Mouse (Mus musculus) thymus, adult 2 months (tissue): Measurements from ENCODE around the gene Ankrd34a. TPM values are rescaled to one million over a fixed set of nuclear protein-coding genes. Genes with fewer than 3 reads are reported as not detected.

Source experiments
- DNase-seq: peaks from one replicate; pipeline ENCODE4 v3.0.0; 2021
- H3K27ac ChIP-seq: fragments of 200-500 bp; 2 replicates; pipeline ENCODE4 v1.5.1; 2012; ENCODE audit warnings: low read length, control low read depth; ENCODE audit not compliant: control insufficient read depth, insufficient read depth
- H3K27me3 ChIP-seq: fragments of 200-500 bp; 2 replicates; pipeline ENCODE4 v1.6.1; 2012; ENCODE audit warnings: mild to moderate bottlenecking, low read length, moderate library complexity, mixed read lengths; ENCODE audit not compliant: control insufficient read depth, insufficient read depth
- H3K36me3 ChIP-seq: fragments of 200-500 bp; 2 replicates; pipeline ENCODE4 v1.6.1; 2012; ENCODE audit warnings: mild to moderate bottlenecking, low read length, moderate library complexity; ENCODE audit not compliant: control insufficient read depth, insufficient read depth
- H3K4me1 ChIP-seq: fragments of 200-500 bp; replicated peaks from 2 replicates; pipeline ENCODE4 v1.6.1; 2012; ENCODE audit warnings: low read length; ENCODE audit not compliant: control insufficient read depth, insufficient read depth
- H3K4me3 ChIP-seq: fragments of 200-500 bp; 2 replicates; pipeline ENCODE4 v1.5.1; 2012; ENCODE audit warnings: mild to moderate bottlenecking, low read length, control low read depth, moderate library complexity; ENCODE audit not compliant: control insufficient read depth, insufficient read depth
- CTCF ChIP-seq: fragments of 200-500 bp; IDR thresholded peaks from 2 replicates; pipeline ENCODE4 v1.5.1; 2012; ENCODE audit warnings: mild to moderate bottlenecking, control low read depth, low read length, moderate library complexity, borderline replicate concordance; ENCODE audit not compliant: control insufficient read depth, poor library complexity, insufficient read depth; ENCODE audit errors: extremely low read depth
- POLR2A ChIP-seq: fragments of 200-500 bp; IDR thresholded peaks from 2 replicates; pipeline ENCODE4 v1.6.1; 2012; ENCODE audit warnings: mild to moderate bottlenecking, low read length, control low read depth, moderate library complexity; ENCODE audit not compliant: control insufficient read depth, poor library complexity, insufficient read depth; ENCODE audit errors: extremely low read depth
- WGBS: fragments of 180-500 bp; shearing (Covaris S2); methylation state at CpG from one replicate; pipeline ENCODE4 v1.1.7; 2018; 5-methylcytosine and 5-hydroxymethylcytosine counted together
- polyA plus RNA-seq: library from polyadenylated mRNA; depleted of rRNA; stranded (reverse); fragments of >200 nt; gene quantifications from 2 replicates; pipeline ENCODE4 v1.2.3, GENCODE M21; 2012

The Ankrd34a gene
- polyA plus RNA-seq, 1 experiment, result 0.49 TPM

DNA sequence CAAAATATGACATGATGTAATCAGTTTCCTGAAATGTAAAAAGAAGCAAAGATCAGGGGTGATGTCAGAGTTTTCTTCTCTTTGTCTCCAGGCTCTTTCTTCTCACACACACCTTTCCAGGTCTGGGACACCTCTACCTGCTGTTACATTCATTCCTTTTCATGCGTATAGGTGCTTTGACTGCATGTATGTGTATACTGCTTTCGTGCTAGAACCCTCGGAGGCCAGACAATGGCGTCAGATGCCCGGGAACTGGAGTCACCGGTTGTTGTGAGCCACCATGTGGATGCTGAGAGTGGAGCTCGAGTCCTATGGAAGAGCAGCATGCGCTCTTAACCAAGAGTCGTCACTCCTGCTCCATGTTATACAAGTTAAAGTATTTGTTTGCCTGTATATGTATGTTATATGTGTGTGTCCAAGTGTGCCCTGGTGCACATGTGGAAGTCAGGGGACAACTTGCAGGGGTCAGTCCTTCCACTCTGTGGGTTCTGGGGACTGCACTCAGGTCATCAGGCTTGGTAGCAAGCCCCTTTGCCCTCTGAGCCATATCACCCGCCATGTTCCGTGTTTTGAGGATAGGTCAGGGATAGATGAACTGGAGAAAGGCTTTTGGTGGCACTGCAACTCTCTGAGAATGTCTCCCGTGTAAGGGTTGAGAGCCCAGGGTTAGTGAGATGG lies 17.7 kb upstream of the Ankrd34a start:
- DNase-seq, result no peak
- 96% methylated on average over 12 of the region's 12 CpGs for WGBS
- peaks cover 37% of the 10 kb centered on the region for H3K4me1 ChIP-seq

DNA sequence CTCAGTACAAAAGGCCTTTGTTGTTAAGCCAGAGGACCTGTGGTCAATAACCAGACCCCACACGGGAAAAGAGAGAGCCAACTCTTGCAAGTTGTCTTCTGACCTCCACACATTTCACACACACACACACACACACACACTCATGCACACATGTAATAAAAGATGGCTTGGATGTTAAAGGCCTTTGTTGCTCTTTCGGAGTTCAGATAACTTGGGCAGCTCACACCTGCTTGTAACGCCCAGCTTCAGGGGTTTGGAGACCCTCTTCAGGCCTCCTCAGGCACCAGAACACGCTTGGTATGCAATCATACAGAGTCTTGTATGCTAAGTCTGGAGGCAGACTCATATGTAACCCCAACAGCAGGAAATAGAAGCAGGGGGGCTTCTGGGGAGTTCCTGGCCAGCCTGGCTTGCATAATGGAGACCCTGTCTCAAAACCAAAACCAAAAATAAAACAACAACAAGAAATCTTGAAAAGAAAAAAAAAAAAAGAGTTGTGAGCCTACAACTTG lies 17.1 kb upstream of the Ankrd34a start:
- H3K27me3 ChIP-seq, result no peaks in the 10 kb centered on the region
- H3K4me1 ChIP-seq, result peaks cover 37% of the 10 kb centered on the region
- TF ChIP-seq CTCF (no peak), POLR2A (no peak)
- no peak for DNase-seq
- no peak overlapping the region for H3K4me3 ChIP-seq
- 77% methylated on average over 4 of the region's 4 CpGs for WGBS
- H3K27ac ChIP-seq, result peak overlapping the region; percentile 17
- H3K36me3 ChIP-seq, result no peaks in the 10 kb centered on the region

More for the DNA sequence above, 17.7 kb upstream of the Ankrd34a start:
- no peak for TF ChIP-seq POLR2A
- TF ChIP-seq CTCF, result no peak
- H3K36me3 ChIP-seq, result no peaks in the 10 kb centered on the region
- no peak overlapping the region for H3K4me3 ChIP-seq
- H3K27me3 ChIP-seq, result no peaks in the 10 kb centered on the region
- no peak overlapping the region for H3K27ac ChIP-seq

DNA sequence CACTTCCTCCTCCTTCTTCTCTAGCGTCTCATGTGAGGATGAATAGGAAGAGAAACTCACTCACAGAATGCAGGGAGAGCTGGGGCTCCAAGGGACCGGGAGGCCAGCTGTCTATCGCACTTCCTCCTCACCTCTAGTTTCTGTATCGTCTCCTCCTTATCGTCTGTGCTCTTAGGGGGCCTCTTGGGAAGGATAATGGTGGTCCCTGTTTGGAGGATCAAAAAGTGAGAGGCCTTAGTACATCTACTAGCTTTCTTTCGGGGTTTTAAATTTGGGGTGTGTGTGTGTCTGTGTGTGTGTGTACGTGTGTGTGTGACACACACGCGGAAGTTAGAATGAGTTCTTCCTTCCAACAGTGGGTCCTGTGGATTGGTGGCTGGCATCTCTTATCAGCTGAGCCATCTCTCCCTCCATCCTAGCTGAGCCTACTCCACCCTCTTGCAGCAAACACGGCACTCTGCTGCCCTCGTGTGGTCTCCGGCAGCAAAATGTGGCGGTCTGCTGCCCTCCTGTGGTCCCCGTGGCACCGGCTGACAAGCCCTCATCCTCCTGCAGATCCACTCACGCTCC lies 16.5 kb upstream of the Ankrd34a start:
- H3K36me3 ChIP-seq, result no peaks in the 10 kb centered on the region
- peak; percentile 90 for DNase-seq
- WGBS, result 5% methylated on average over 16 of the region's 16 CpGs
- TF ChIP-seq POLR2A (no peak), CTCF (peak; percentile 100)
- peaks cover 37% of the 10 kb centered on the region for H3K4me1 ChIP-seq
- H3K27me3 ChIP-seq, result no peaks in the 10 kb centered on the region
- peak overlapping the region; percentile 17 for H3K27ac ChIP-seq
- no peak overlapping the region for H3K4me3 ChIP-seq

DNA sequence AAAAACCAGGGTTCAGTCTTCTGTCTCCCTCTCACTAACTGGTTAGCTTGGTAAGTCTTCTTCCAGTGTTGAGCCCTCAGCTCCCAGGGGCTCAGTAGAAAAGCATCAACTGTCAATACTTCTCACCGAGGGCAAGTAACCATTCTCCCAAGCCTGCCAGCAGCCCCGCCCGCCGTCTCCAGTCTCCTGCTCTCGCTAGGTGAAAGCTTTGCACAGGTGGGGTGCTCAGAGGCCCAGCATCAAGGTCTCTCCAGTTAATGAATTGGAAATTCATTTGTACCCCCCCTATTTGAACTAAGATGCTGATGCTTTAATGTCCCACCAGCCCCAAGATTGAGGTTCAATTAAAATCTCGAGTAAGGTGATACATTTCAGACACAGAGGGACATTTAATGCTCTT lies 15.3 kb upstream of the Ankrd34a start:
- Histone ChIP-seq H3K4me1 (peaks cover 30% of the 10 kb centered on the region), H3K36me3 (no peaks in the 10 kb centered on the region), H3K27me3 (no peaks in the 10 kb centered on the region), H3K27ac (no peak overlapping the region), H3K4me3 (no peak overlapping the region)
- no peak for DNase-seq
- WGBS, result 92% methylated on average over 6 of the region's 6 CpGs
- no peak for TF ChIP-seq POLR2A
- no peak for TF ChIP-seq CTCF

DNA sequence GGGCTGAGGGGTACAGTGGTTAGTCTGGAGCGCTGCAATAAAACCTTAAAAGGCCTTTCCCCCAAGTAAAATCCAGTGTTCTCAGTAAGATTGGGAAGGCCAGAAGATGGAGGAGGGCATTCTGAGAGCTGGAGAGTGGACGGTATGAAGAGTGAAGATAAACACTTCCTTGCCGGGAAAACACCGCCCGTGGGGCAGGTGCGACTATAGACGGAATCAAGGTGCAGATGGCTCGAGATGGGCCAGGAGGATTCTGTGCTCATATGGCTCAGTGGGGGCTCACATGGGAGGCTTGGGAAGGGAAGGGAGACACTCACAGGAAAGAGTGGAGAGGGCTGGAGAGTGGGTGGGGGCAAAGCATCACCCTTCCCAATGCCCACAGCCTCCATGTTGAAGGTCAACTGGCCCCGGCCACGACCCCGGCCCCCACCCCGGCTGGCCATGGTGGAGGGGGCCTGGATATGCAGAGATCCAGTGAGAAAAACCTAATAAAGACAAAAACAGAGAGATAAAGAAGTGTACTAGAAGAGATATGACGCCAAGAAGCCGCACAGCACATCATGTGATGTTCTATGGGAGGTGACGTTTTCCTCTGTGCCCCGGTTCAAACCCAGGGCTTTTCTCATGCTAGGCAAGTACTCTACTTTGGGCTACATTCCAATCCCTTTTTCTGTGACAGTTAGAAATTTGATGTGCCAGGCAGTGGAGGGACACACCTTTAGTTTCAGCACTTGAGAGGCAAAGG lies 14.5 kb upstream of the Ankrd34a start:
- H3K27me3 ChIP-seq, result no peaks in the 10 kb centered on the region
- WGBS, result 98% methylated on average over 16 of the region's 16 CpGs
- H3K27ac ChIP-seq, result no peak overlapping the region
- H3K4me1 ChIP-seq, result peaks cover 22% of the 10 kb centered on the region
- TF ChIP-seq POLR2A, result no peak
- TF ChIP-seq CTCF, result no peak
- no peak for DNase-seq
- H3K36me3 ChIP-seq, result no peaks in the 10 kb centered on the region
- no peak overlapping the region for H3K4me3 ChIP-seq

DNA sequence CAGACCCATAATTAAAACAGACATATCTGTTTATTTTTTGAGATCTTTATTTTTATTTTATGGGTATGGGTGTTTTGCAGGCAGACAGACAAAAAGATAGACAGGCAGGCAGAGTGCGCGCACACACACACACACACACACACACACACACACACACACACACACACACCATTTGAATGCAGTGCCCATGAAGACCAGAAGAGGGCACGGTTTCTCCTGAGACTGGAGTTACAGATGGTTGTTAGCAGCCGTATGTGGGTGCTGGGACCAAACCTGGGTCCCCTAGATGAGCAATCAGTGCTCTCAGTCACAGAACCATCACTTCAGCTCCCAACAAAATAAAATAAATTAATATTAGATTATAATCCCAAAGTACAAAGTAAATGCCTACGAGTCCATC lies 13.1 kb upstream of the Ankrd34a start:
- Histone ChIP-seq H3K27me3 (no peaks in the 10 kb centered on the region), H3K36me3 (no peaks in the 10 kb centered on the region), H3K4me1 (peaks cover 14% of the 10 kb centered on the region), H3K27ac (no peak overlapping the region), H3K4me3 (no peak overlapping the region)
- no peak for TF ChIP-seq CTCF
- TF ChIP-seq POLR2A, result no peak
- DNase-seq, result no peak
- 99% methylated on average over 5 of the region's 5 CpGs for WGBS
